Mouse (Mus musculus) liver, adult (tissue): ENCODE measurements around the gene Arhgef7.

Experiments
- GATA4 ChIP-seq: IDR thresholded peaks from 2 replicates; pipeline ENCODE4 v1.6.1; 2014; ENCODE audit warnings: mild to moderate bottlenecking, low read length; ENCODE audit not compliant: insufficient replicate concordance

The Arhgef7 gene

GRCm38 (mm10) chr8:11884646-11885045 lies 157.1 kb downstream of the Arhgef7 start:
- no peak for TF ChIP-seq GATA4
